ENCODE assay signal across 8 mouse cellular contexts in the genomic region with DNA sequence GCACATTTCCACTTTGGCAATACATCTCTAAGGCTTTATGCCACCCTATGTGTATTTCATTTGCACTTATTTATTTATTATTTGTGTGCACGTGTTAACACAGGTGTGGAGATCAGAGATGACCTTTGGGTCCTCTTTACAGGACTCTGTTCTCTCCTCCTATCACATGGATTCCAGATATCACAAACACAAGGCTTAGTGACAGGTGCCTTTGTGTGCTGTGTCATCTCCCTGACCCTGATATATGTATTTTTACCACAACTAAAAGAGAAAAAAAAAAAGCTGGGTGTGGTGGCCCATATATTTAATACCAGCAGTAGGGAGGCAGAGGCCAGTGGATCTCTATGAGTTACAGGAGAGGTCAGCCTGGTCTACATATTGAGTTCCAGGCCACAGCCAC. TPM values are rescaled to one million over a fixed set of nuclear protein-coding genes. Genes with fewer than 3 reads are reported as not detected.
DNase-seq lines count a peak whose midpoint lies in the region; ATAC-seq lines count a peak whose summit lies in the region.

No protein-coding gene starts in this region.

- WGBS in neural tube, embryonic 11.5 days: 81% methylated on average over 1 of the region's 1 CpGs
- 71% methylated on average over 1 of the region's 1 CpGs for WGBS in forebrain, embryonic 16.5 days
- WGBS in liver, embryonic 12.5 days (ENCODE audit: insufficient replicate concordance): 43% methylated on average over 1 of the region's 1 CpGs
- 43% methylated on average over 1 of the region's 1 CpGs for WGBS in stomach, embryonic 15.5 days

- H3K27ac ChIP-seq in neural tube, embryonic 11.5 days (ENCODE audit: low read depth, low read length): peak overlapping the region; percentile 86; the same call in 1 of the 2 replicates
- peak overlapping the region; percentile 93 for H3K27ac ChIP-seq in forebrain, embryonic 16.5 days (ENCODE audit: low read length)
- H3K27ac ChIP-seq in liver, embryonic 12.5 days: no peak overlapping the region
- peak overlapping the region; percentile 35; the same call in 1 of the 2 replicates for H3K27ac ChIP-seq in stomach, embryonic 15.5 days

- H3K4me3 ChIP-seq in neural tube, embryonic 11.5 days (ENCODE audit: low read depth, low read length): no peak overlapping the region
- H3K4me3 ChIP-seq in forebrain, embryonic 16.5 days (replicated peaks; ENCODE audit: low read length): no peak overlapping the region; the same call in 1 of the 2 replicates
- no peak overlapping the region for H3K4me3 ChIP-seq in liver, embryonic 12.5 days
- H3K4me3 ChIP-seq in stomach, embryonic 15.5 days (replicated peaks): no peak overlapping the region; the same call in 1 of the 2 replicates

- no peaks in the 10 kb centered on the region for H3K9me3 ChIP-seq in neural tube, embryonic 11.5 days (ENCODE audit: control insufficient read depth, low read length)
- no peaks in the 10 kb centered on the region for H3K9me3 ChIP-seq in forebrain, embryonic 16.5 days (ENCODE audit: control insufficient read depth, low read length)
- H3K9me3 ChIP-seq in liver, embryonic 12.5 days (replicated peaks): no peaks in the 10 kb centered on the region
- no peaks in the 10 kb centered on the region for H3K9me3 ChIP-seq in stomach, embryonic 15.5 days

- peak overlapping the region; percentile 47; the same call in 1 of the 2 replicates for H3K4me2 ChIP-seq in neural tube, embryonic 11.5 days (ENCODE audit: low read depth)
- peak overlapping the region; percentile 77 for H3K4me2 ChIP-seq in forebrain, embryonic 16.5 days (ENCODE audit: low read length)
- peak overlapping the region; percentile 78 for H3K4me2 ChIP-seq in liver, embryonic 12.5 days
- 0 out of 2 replicates have a peak overlapping the region, but pooled peaks have one; percentile 78 for H3K4me2 ChIP-seq in stomach, embryonic 15.5 days

- no peaks in the 10 kb centered on the region for H3K27me3 ChIP-seq in neural tube, embryonic 11.5 days (ENCODE audit: control insufficient read depth, insufficient read depth, low read length)
- no peaks in the 10 kb centered on the region for H3K27me3 ChIP-seq in forebrain, embryonic 16.5 days (replicated peaks; ENCODE audit: control insufficient read depth, insufficient read depth, low read length)
- H3K27me3 ChIP-seq in liver, embryonic 12.5 days (replicated peaks): no peaks in the 10 kb centered on the region
- no peaks in the 10 kb centered on the region for H3K27me3 ChIP-seq in stomach, embryonic 15.5 days (replicated peaks)

- peaks cover 2% of the 10 kb centered on the region; the same call in 1 of the 2 replicates for H3K4me1 ChIP-seq in neural tube, embryonic 11.5 days (ENCODE audit: control insufficient read depth, insufficient read depth, low read length)
- H3K4me1 ChIP-seq in forebrain, embryonic 16.5 days (replicated peaks; ENCODE audit: control insufficient read depth, insufficient read depth, low read length): peaks cover 16% of the 10 kb centered on the region
- peaks cover 25% of the 10 kb centered on the region for H3K4me1 ChIP-seq in liver, embryonic 12.5 days
- 0 out of 2 replicates have a peak, but pooled peaks cover 7% of the 10 kb centered on the region for H3K4me1 ChIP-seq in stomach, embryonic 15.5 days

- H3K36me3 ChIP-seq in neural tube, embryonic 11.5 days (ENCODE audit: control insufficient read depth, insufficient read depth, low read length): no peaks in the 10 kb centered on the region
- H3K36me3 ChIP-seq in forebrain, embryonic 16.5 days (ENCODE audit: control insufficient read depth, insufficient read depth): no peaks in the 10 kb centered on the region
- H3K36me3 ChIP-seq in liver, embryonic 12.5 days: no peaks in the 10 kb centered on the region
- no peaks in the 10 kb centered on the region for H3K36me3 ChIP-seq in stomach, embryonic 15.5 days

- H3K9ac ChIP-seq in neural tube, embryonic 11.5 days (ENCODE audit: low read length): peak overlapping the region; percentile 72
- H3K9ac ChIP-seq in forebrain, embryonic 16.5 days (replicated peaks; ENCODE audit: low read depth, low read length): peak overlapping the region; percentile 76; the same call in 1 of the 2 replicates
- H3K9ac ChIP-seq in liver, embryonic 12.5 days: peak overlapping the region; percentile 65; the same call in 1 of the 2 replicates
- no peak overlapping the region for H3K9ac ChIP-seq in stomach, embryonic 15.5 days

- no peak for DNase-seq in neural tube, embryonic 11.5 days (ENCODE audit: low spot score)
- DNase-seq in neural tube, embryonic 10.5 days (ENCODE audit: extremely low spot score, low spot score): no peak
- DNase-seq in cerebellum, postnatal 25 days: no peak
- no peak for DNase-seq in thymus, postnatal 0 days (ENCODE audit: low spot score)
- DNase-seq in cerebellum, adult 18-20 months: no peak

- ATAC-seq in neural tube, embryonic 11.5 days (ENCODE audit: insufficient read depth, low FRiP score, low TSS enrichment): no peak
- ATAC-seq in forebrain, embryonic 16.5 days: no peak
- no peak for ATAC-seq in liver, embryonic 12.5 days
- ATAC-seq in stomach, embryonic 15.5 days (ENCODE audit: insufficient read depth, low FRiP score, low read depth): no peak

RNA-seq across cellular contexts. Expression of a gene that starts 10.3 kb away (rescaled TPM):
- not detected in 2 replicates for polyA plus RNA-seq in neural tube, embryonic 11.5 days (2014; fragmentation: Nextera tagmentation; extraction: Ambion mirVana)
- not detected in 2 replicates for polyA plus RNA-seq in forebrain, embryonic 16.5 days (2015; fragmentation: Nextera tagmentation; extraction: Ambion mirVana)
- polyA plus RNA-seq in liver, embryonic 12.5 days (2016; fragmentation: Nextera tagmentation; extraction: Ambion mirVana): not detected in 2 replicates
- 1.8 and 3.0 TPM in 2 replicates for polyA plus RNA-seq in stomach, embryonic 15.5 days (2015; fragmentation: Nextera tagmentation; extraction: Ambion mirVana)
- 12.6 and 18.0 TPM in 2 replicates for polyA plus RNA-seq in thymus, postnatal 0 days (2015; fragmentation: Nextera tagmentation; extraction: Ambion mirVana)

RNA-seq across cellular contexts. Expression of a gene that starts 17.9 kb away (rescaled TPM):
- 61.4 and 68.8 TPM in 2 replicates for polyA plus RNA-seq in neural tube, embryonic 11.5 days (2014; fragmentation: Nextera tagmentation; extraction: Ambion mirVana)
- 59.8 and 60.7 TPM in 2 replicates for polyA plus RNA-seq in forebrain, embryonic 16.5 days (2015; fragmentation: Nextera tagmentation; extraction: Ambion mirVana)
- polyA plus RNA-seq in liver, embryonic 12.5 days (2016; fragmentation: Nextera tagmentation; extraction: Ambion mirVana): 25.1 and 26.4 TPM in 2 replicates
- polyA plus RNA-seq in stomach, embryonic 15.5 days (2015; fragmentation: Nextera tagmentation; extraction: Ambion mirVana): 35.5 and 41.4 TPM in 2 replicates
- 27.3 and 28.5 TPM in 2 replicates for polyA plus RNA-seq in thymus, postnatal 0 days (2015; fragmentation: Nextera tagmentation; extraction: Ambion mirVana)

RNA-seq across cellular contexts. Expression of a gene that starts 32.7 kb away (rescaled TPM):
- not detected in 2 replicates for polyA plus RNA-seq in neural tube, embryonic 11.5 days (2014; fragmentation: Nextera tagmentation; extraction: Ambion mirVana)
- polyA plus RNA-seq in forebrain, embryonic 16.5 days (2015; fragmentation: Nextera tagmentation; extraction: Ambion mirVana): 0.57 TPM in 1 of 2 replicates, not detected in the other
- polyA plus RNA-seq in liver, embryonic 12.5 days (2016; fragmentation: Nextera tagmentation; extraction: Ambion mirVana): 0.21 TPM in 1 of 2 replicates, not detected in the other
- polyA plus RNA-seq in stomach, embryonic 15.5 days (2015; fragmentation: Nextera tagmentation; extraction: Ambion mirVana): 0.23 and 0.45 TPM in 2 replicates
- 0.31 TPM in 1 of 2 replicates, not detected in the other for polyA plus RNA-seq in thymus, postnatal 0 days (2015; fragmentation: Nextera tagmentation; extraction: Ambion mirVana)

RNA-seq across cellular contexts. Expression of a gene that starts 40.5 kb away (rescaled TPM):
- polyA plus RNA-seq in neural tube, embryonic 11.5 days (2014; fragmentation: Nextera tagmentation; extraction: Ambion mirVana): 14.6 and 14.9 TPM in 2 replicates
- 10.9 and 11.1 TPM in 2 replicates for polyA plus RNA-seq in forebrain, embryonic 16.5 days (2015; fragmentation: Nextera tagmentation; extraction: Ambion mirVana)
- polyA plus RNA-seq in liver, embryonic 12.5 days (2016; fragmentation: Nextera tagmentation; extraction: Ambion mirVana): 6.8 and 8.4 TPM in 2 replicates
- 9.4 and 10.4 TPM in 2 replicates for polyA plus RNA-seq in stomach, embryonic 15.5 days (2015; fragmentation: Nextera tagmentation; extraction: Ambion mirVana)
- 13.4 and 15.3 TPM in 2 replicates for polyA plus RNA-seq in thymus, postnatal 0 days (2015; fragmentation: Nextera tagmentation; extraction: Ambion mirVana)

RNA-seq across cellular contexts. Expression of a gene that starts 40.6 kb away (rescaled TPM):
- polyA plus RNA-seq in neural tube, embryonic 11.5 days (2014; fragmentation: Nextera tagmentation; extraction: Ambion mirVana): 49.4 and 59.3 TPM in 2 replicates
- polyA plus RNA-seq in forebrain, embryonic 16.5 days (2015; fragmentation: Nextera tagmentation; extraction: Ambion mirVana): 47.3 and 51.7 TPM in 2 replicates
- polyA plus RNA-seq in liver, embryonic 12.5 days (2016; fragmentation: Nextera tagmentation; extraction: Ambion mirVana): 23.8 and 24.7 TPM in 2 replicates
- polyA plus RNA-seq in stomach, embryonic 15.5 days (2015; fragmentation: Nextera tagmentation; extraction: Ambion mirVana): 35.5 and 39.8 TPM in 2 replicates
- 62.8 and 66.6 TPM in 2 replicates for polyA plus RNA-seq in thymus, postnatal 0 days (2015; fragmentation: Nextera tagmentation; extraction: Ambion mirVana)
